Mouse (Mus musculus): Measurements from ENCODE around the gene Ppm1h. TPM values are rescaled to one million over a fixed set of nuclear protein-coding genes. Genes with fewer than 3 reads are reported as not detected.
A peak's percentile ranks its signal among the peaks of the same experiment; 100 is the strongest.

Ppm1h gene
- polyA plus RNA-seq, 1 experiment from 2014 or later, result 10.4 TPM

DNA sequence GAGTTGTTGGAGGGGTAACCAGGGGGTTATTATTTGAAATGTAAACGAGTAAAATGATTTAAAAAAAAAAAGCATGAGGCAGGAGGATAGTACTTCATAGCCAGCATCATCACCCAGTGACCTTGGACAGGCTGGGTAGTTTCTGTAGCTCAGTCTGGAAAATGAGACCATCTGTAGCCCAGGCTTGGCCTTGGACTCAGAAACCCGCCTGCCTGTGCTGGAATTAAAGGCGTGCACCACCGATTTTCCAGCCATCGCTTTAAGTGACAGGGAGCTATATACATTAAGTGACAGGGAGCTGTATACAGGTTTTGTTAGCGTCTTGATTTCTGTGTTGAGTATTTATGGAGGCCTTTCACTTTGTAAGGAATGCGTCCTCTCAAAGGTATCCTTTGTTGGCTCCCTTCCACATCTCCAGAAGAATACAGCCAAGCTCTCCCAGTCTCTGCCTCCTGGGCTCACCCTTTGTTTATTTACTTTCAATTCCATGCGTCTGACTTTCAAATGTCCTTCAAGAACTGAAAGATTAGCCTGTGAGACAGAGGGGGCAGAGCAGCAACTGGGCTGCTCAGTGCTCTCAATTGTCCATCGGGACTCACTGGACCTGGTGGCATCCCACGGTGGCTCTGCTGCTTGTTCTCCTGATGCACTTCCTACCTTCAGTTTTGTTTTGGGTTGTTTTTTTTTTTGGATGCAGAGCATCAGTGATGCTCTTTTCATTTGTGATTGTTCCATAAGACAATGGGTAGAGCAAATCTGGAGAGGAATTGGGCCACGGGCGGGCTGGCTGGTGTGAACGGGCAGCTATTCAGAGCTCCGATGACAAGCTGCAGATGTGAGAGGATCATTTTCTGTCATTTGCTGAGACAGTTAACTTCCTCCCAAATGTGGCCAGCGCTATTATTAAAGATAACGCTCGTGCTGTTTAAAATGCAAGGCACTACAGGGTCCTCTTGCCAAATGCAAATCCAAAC lies 74.7 kb downstream of the Ppm1h start:
- no peak for TF ChIP-seq CTCF (IDR thresholded peaks at IDR 0.05)
- no peak for TF ChIP-seq EP300 (IDR thresholded peaks at IDR 0.05)
- 40% methylated on average over 17 of the region's 17 CpGs for WGBS
- H3K27me3 ChIP-seq (replicated peaks; ENCODE audit: insufficient read depth, low read length), result no peaks in the 10 kb centered on the region
- DNase-seq (ENCODE audit: low spot score) (no peak), ATAC-seq (no peak)
- H3K9ac ChIP-seq (replicated peaks; ENCODE audit: low read depth), result no peak overlapping the region
- H3K27ac ChIP-seq (ENCODE audit: low read length), result no peak overlapping the region
- H3K9me3 ChIP-seq (ENCODE audit: low read length), result no peaks in the 10 kb centered on the region
- H3K4me3 ChIP-seq (ENCODE audit: low read depth, low read length), result no peak overlapping the region
- peaks cover 10% of the 10 kb centered on the region for H3K4me1 ChIP-seq (ENCODE audit: insufficient read depth, low read depth, low read length)
- no peaks in the 10 kb centered on the region for H3K36me3 ChIP-seq (ENCODE audit: insufficient read depth, low read length)
- no peak overlapping the region for H3K4me2 ChIP-seq (replicated peaks; ENCODE audit: low read depth, low read length)

DNA sequence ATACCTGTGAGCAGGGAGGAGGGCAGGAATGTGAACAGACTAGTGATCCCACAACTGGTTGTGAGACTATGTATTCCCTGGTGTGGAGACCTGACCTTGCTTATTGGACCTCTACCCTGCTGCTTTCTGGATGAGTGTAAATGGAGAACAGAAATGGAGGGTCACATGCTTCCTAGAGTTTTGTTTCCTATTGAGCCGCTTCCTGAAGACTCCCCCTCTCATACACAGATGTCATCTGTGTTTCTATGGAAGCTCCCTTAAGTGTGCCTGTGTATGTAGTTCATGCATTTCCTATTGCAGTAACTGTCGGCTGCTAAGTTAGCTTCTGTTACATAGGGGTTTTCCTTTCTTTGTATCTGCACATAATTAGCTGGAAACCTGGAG lies 75.4 kb downstream of the Ppm1h start:
- 30% methylated on average over 2 of the region's 2 CpGs for WGBS
- Histone ChIP-seq H3K4me2 (replicated peaks; ENCODE audit: low read depth, low read length) (no peak overlapping the region), H3K4me1 (ENCODE audit: insufficient read depth, low read depth, low read length) (peaks cover 10% of the 10 kb centered on the region), H3K9me3 (ENCODE audit: low read length) (no peaks in the 10 kb centered on the region), H3K9ac (replicated peaks; ENCODE audit: low read depth) (no peak overlapping the region), H3K36me3 (ENCODE audit: insufficient read depth, low read length) (no peaks in the 10 kb centered on the region), H3K27ac (ENCODE audit: low read length) (no peak overlapping the region), H3K4me3 (ENCODE audit: low read depth, low read length) (no peak overlapping the region), H3K27me3 (replicated peaks; ENCODE audit: insufficient read depth, low read length) (no peaks in the 10 kb centered on the region)
- ATAC-seq (no peak), DNase-seq (ENCODE audit: low spot score) (peak; percentile 12)
- TF ChIP-seq CTCF (IDR thresholded peaks at IDR 0.05), result no peak
- TF ChIP-seq EP300 (IDR thresholded peaks at IDR 0.05), result no peak

DNA sequence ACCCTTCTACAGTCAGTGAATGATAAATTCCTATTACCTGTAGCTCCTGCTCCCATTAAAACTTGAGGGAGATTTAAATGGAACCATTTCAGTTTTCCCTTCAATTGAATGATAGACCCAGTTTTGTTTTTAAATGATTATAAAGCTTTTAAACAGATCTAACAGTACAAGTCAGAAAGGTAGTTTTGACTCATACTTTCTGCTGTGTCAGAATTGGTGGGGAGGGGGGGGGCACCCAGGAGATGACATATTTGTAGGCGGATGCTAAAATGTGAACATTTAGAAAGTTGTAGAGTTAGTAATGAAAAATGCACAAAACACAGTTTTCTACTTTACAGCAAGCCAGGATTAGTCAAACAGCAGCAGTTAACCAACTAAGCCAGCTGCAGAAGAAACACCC lies 76.4 kb downstream of the Ppm1h start:
- H3K27me3 ChIP-seq (replicated peaks; ENCODE audit: insufficient read depth, low read length), result no peaks in the 10 kb centered on the region
- H3K27ac ChIP-seq (ENCODE audit: low read length), result no peak overlapping the region
- H3K36me3 ChIP-seq (ENCODE audit: insufficient read depth, low read length), result no peaks in the 10 kb centered on the region
- no peak for TF ChIP-seq EP300 (IDR thresholded peaks at IDR 0.05)
- no peak for TF ChIP-seq CTCF (IDR thresholded peaks at IDR 0.05)
- no peaks in the 10 kb centered on the region for H3K9me3 ChIP-seq (ENCODE audit: low read length)
- ATAC-seq (no peak), DNase-seq (ENCODE audit: low spot score) (no peak)
- H3K9ac ChIP-seq (replicated peaks; ENCODE audit: low read depth), result no peak overlapping the region
- 91% methylated on average over 1 of the region's 1 CpGs for WGBS
- no peak overlapping the region for H3K4me3 ChIP-seq (ENCODE audit: low read depth, low read length)
- H3K4me2 ChIP-seq (replicated peaks; ENCODE audit: low read depth, low read length), result no peak overlapping the region
- peaks cover 10% of the 10 kb centered on the region for H3K4me1 ChIP-seq (ENCODE audit: insufficient read depth, low read depth, low read length)

DNA sequence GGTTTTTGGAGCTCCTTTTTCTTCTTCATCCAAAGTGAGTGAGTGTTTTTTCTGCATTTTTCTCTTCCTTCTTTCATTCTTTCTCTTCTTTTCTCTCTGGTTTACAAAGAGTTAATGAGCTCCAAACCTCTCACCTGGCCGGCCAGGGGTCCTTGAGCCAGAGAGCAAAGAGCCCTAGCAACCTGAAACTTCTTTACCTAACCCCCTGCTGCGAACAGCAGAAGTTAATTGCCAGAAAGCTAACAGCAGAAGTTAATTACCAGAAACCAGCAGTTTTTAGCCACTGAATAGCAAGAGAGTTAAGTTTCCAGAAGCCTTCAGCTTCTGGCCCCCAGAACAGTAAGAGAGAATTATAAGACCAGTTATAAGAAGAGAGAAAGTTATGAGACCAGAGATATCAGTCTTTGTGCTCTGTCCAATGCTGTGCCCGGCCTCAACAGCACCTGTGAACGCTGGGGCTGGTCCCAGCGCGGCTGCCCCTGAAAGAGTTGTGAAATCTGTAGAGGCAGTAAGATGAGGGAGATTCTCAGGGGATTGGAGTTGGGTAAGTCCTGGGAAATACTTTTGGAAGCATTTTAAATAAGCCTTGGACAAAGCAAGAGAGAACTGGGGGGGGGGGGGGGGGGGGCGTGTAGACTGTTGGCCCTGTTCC lies 78.4 kb downstream of the Ppm1h start:
- 45% methylated on average over 6 of the region's 7 CpGs for WGBS
- no peak overlapping the region for H3K27ac ChIP-seq (ENCODE audit: low read length)
- H3K4me1 ChIP-seq (ENCODE audit: insufficient read depth, low read depth, low read length), result peaks cover 10% of the 10 kb centered on the region
- no peaks in the 10 kb centered on the region for H3K27me3 ChIP-seq (replicated peaks; ENCODE audit: insufficient read depth, low read length)
- TF ChIP-seq CTCF (IDR thresholded peaks at IDR 0.05) (no peak), EP300 (IDR thresholded peaks at IDR 0.05) (no peak)
- H3K9ac ChIP-seq (replicated peaks; ENCODE audit: low read depth), result no peak overlapping the region
- ATAC-seq (peak; percentile 41; the same call in 1 of the 2 replicates), DNase-seq (ENCODE audit: low spot score) (peak; percentile 46)
- H3K9me3 ChIP-seq (ENCODE audit: low read length), result no peaks in the 10 kb centered on the region
- H3K4me3 ChIP-seq (ENCODE audit: low read depth, low read length), result no peak overlapping the region
- no peak overlapping the region for H3K4me2 ChIP-seq (replicated peaks; ENCODE audit: low read depth, low read length)
- H3K36me3 ChIP-seq (ENCODE audit: insufficient read depth, low read length), result no peaks in the 10 kb centered on the region

DNA sequence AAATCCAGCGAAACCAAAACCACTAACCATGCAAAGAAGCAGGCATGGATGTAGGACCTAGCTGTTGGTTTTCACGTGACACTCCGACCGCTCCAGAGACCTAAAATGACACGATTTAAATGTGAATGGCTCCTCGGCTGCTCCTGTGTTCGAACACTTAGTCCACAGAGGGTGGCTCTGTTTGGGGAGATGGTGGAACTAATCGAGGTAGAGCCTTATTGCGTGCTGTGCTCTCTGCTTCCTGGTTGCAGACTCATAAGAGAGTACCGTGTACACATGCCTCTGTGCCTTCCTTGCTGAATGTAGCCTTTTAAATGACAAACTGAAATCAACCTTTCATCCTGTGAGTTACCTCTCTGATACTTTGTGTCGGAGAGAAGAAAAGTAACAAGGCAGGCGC lies 79.2 kb downstream of the Ppm1h start:
- no peak overlapping the region for H3K4me3 ChIP-seq (ENCODE audit: low read depth, low read length)
- TF ChIP-seq EP300 (IDR thresholded peaks at IDR 0.05) (no peak), CTCF (IDR thresholded peaks at IDR 0.05) (no peak)
- WGBS, result 73% methylated on average over 12 of the region's 12 CpGs
- H3K9ac ChIP-seq (replicated peaks; ENCODE audit: low read depth), result no peak overlapping the region
- H3K36me3 ChIP-seq (ENCODE audit: insufficient read depth, low read length), result no peaks in the 10 kb centered on the region
- H3K27ac ChIP-seq (ENCODE audit: low read length), result no peak overlapping the region
- H3K9me3 ChIP-seq (ENCODE audit: low read length), result no peaks in the 10 kb centered on the region
- no peak overlapping the region for H3K4me2 ChIP-seq (replicated peaks; ENCODE audit: low read depth, low read length)
- no peaks in the 10 kb centered on the region for H3K27me3 ChIP-seq (replicated peaks; ENCODE audit: insufficient read depth, low read length)
- ATAC-seq (no peak), DNase-seq (ENCODE audit: low spot score) (no peak)
- peaks cover 10% of the 10 kb centered on the region for H3K4me1 ChIP-seq (ENCODE audit: insufficient read depth, low read depth, low read length)

DNA sequence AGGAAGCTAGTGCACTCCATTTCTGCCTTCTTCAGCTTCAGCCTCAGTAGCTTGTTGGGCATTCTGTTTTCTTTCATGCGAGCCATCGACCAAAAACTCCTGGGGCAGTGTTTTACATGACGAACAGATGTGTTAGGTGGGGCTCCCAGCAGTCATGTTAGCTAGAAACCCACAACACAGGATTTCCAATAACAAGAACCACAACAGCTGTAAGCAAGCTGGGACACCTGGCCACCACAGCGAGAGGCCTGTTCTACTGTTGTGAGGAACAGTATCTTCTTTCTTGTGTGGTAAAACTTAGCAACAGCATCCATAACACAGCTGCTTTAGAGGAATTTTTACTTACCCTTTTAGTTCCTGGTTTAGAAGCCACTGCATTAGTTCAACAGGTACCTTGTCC lies 79.8 kb downstream of the Ppm1h start:
- whole genome bisulfite sequencing, result 82% methylated on average over 4 of the region's 4 CpGs
- no peaks in the 10 kb centered on the region for H3K9me3 ChIP-seq (ENCODE audit: low read length)
- TF ChIP-seq EP300 (IDR thresholded peaks at IDR 0.05), result no peak
- TF ChIP-seq CTCF (IDR thresholded peaks at IDR 0.05), result no peak
- peaks cover 7% of the 10 kb centered on the region for H3K4me1 ChIP-seq (ENCODE audit: insufficient read depth, low read depth, low read length)
- H3K4me3 ChIP-seq (ENCODE audit: low read depth, low read length), result no peak overlapping the region
- no peaks in the 10 kb centered on the region for H3K36me3 ChIP-seq (ENCODE audit: insufficient read depth, low read length)
- no peak overlapping the region for H3K9ac ChIP-seq (replicated peaks; ENCODE audit: low read depth)
- no peak overlapping the region for H3K4me2 ChIP-seq (replicated peaks; ENCODE audit: low read depth, low read length)
- no peak for ATAC-seq
- no peak for DNase-seq (ENCODE audit: low spot score)
- no peaks in the 10 kb centered on the region for H3K27me3 ChIP-seq (replicated peaks; ENCODE audit: insufficient read depth, low read length)
- no peak overlapping the region for H3K27ac ChIP-seq (ENCODE audit: low read length)

Measured in lung, postnatal 0 days (tissue).